Mouse (Mus musculus) liver, adult 2 months (tissue): ENCODE results near the gene Fbxo40.

ENCODE experiments used
- CTCF ChIP-seq: fragments of 200-500 bp; IDR thresholded peaks from 2 replicates; pipeline ENCODE4 v1.5.1; 2011; ENCODE audit warnings: low read depth, low read length, control low read depth
- POLR2A ChIP-seq: fragments of 200-500 bp; IDR thresholded peaks from 2 replicates; pipeline ENCODE4 v1.6.1; 2011; ENCODE audit warnings: low read length, control low read depth; ENCODE audit not compliant: insufficient read depth; ENCODE audit errors: extremely low read depth

DNA sequence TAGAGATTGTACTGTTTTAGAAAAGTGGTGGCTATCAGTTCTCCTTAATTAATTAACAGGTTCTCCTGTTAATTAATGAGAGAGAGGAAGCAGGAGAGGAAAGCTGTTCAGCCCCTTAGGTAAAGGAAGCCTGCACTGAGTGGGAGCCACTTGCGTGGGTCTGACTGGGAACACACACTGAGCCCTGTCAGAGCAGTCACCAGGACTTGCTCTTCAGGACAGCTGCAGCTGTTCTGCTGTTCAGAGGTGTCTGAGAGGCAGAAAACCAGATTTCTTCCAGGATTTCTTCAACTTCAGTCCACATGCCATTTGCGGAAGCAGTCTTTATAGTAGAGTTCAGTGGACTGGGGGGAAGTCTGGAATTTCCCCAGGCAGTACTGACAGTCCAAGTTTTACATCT lies 2.9 kb downstream of the Fbxo40 start:
- no peak for TF ChIP-seq CTCF
- no peak for TF ChIP-seq POLR2A
